Mouse (Mus musculus): ENCODE measurements at regions not wholly inside any gene's neighbourhood (a gene's known extent, or its start where the extent isn't known, plus 50 kb on each side); places are given as distances from the start of the nearest gene placed in this dataset.

DNA sequence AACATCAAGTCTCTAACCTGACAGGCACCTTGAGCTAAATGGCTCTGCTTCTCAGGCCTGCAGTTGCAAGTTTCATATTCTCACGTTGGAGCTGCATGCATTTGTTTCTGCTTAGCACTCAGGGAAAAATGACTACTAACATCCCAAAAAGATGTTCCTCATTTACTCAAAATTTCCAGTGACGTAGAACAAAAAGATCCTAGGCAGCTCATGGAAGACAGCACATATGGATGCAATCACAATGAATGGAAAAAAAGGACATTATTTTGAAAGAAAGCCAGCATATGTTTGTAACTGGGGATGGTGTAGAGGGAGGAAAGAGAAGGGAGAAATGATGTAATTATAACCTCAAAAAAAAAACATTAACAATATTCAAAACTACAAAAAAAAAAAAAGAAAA is 751.2 kb upstream of the Fbxo33 start:
- DNase-seq (ENCODE audit: low read depth, low spot score), result no peak

DNA sequence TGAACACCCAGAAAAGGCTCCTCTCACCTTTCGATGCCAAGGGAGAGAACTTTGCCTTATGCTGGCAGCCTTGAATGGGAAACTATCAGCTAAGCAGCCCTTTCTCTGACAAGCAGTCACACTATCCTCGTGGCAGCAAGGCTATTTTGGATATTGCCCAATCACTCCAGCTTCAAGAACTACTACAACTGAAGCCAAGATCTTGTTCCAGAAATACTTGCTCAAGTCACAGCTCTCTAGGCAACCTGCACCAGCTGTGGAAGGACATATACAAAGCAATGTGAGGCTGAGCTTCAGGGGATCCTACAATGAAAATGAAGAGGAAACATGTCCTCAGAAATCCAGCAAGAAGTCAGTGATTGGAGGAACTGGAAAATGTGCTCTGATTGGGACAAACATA is 750.4 kb upstream of the Fbxo33 start:
- no peak for DNase-seq (ENCODE audit: low read depth, low spot score)

DNA sequence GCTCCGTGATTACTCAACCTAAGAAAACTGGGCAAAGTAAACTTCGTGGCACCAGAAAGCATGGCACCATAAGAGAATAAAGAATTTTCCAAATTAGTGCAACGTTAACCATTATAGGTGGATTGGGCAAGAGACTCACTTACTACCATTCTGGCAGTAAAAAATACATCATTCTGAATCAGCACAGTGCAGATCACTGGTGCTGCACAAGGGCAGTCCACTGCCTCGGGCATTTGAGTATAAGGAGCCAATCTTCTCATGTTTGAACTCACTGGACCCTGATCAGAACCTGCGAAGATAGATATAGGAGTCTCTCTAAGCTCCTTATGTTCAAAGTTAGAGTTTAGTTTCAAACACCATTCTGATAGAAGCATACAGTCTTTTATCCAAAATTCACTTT is 747.7 kb upstream of the Fbxo33 start:
- no peak for DNase-seq (ENCODE audit: low read depth, low spot score)

DNA sequence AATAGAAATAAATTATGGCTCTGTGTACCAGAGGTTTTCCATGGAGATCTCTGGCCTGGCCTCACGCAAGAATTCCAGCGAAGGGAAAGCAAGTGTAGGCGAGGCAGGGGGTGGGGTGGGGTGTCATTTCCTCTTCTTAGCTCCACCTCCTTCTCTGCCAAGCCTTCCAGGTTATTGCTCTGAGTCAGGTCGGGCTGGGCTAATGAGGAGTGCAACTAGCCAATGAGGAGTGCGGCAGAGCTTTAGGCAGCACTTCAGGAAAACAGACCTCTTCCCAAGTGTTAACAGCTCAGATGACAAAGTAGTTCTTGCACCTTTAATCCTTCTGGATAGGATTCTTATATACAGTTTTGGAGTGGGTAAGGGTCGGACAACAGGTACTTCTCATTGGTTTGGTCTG is 741.6 kb upstream of the Fbxo33 start:
- peak; percentile 0 for DNase-seq (ENCODE audit: low read depth, low spot score)

DNA sequence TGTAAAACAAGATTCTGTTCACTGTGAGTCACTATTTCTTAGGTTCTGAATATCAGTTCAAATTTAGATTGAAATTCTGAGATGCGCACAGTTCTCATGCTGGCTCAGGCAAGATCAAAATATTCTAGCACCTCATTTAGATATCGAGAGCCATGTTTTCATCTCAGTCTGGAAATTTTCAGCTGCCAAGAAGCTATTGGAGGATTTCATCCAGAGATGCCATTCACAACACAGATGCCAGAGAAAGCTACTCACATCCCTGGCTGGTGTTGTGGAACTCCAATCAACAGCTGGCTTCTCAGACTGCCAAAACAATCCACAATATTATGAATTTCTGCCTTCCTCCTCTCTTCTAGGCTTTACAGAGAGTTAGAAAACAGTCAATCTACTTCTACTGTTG is 712.9 kb upstream of the Fbxo33 start:
- no peak for DNase-seq (ENCODE audit: low read depth, low spot score)

DNA sequence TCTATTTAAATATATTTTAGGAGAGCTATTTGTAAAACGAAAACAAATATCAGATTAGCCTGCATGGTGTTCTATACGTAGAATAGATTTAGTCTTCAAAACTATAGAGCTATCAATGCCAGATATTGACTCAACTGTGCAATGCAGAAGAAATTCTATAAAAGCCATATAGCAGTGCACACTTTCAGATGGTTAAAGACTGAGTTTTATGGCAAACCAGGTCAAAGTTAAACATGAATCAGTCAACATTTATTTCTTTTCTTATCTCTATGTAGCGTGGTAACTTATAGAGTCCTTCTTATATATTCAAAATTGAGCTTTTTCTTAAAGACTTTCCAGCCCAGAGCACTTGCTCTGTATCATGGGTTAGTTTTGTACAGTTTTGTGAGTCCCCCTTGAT is 705.5 kb upstream of the Fbxo33 start:
- no peak for DNase-seq (ENCODE audit: low read depth, low spot score)

DNA sequence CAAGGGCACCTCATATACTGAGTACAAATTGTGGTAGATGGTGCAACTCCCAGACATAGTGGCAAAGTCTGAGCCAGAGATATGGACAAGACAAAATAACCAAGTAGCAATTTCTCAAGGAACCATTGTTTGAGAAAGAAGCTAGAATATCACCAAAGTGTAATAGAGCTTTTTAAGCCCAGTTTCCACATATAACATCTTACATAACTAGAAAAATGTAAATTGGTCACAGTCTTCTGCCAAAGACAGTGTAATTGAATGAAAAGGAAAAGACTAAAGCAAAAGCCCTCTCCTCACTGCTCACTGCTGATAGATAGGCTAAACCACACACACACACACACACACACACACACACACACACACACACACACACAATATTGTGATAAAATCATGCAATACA is 679.4 kb upstream of the Fbxo33 start:
- DNase-seq (ENCODE audit: low read depth, low spot score), result no peak

DNA sequence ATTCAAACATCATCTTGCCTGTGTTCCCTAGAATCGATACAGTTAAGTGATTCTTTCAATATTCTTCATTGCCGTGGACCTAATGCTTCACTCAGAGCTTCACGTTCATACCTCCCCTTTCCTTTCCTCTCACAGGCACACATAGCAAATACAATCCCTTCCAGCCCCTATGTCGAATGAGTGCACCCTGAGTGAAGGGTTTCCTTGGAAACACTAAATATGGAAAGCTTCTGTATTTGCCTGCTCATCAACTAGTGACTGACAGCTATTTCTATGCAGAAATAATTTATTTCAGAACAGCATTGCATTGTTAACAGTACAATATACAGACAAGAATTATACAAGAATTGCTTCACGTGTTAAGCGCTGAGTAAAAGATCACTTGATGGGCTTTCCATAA is 671.4 kb upstream of the Fbxo33 start:
- no peak for DNase-seq (ENCODE audit: low read depth, low spot score)
